Mouse (Mus musculus): ENCODE measurements at regions not wholly inside any gene's neighbourhood (a gene's known extent, or its start where the extent isn't known, plus 50 kb on each side); places are given as distances from the start of the nearest gene placed in this dataset.

DNA sequence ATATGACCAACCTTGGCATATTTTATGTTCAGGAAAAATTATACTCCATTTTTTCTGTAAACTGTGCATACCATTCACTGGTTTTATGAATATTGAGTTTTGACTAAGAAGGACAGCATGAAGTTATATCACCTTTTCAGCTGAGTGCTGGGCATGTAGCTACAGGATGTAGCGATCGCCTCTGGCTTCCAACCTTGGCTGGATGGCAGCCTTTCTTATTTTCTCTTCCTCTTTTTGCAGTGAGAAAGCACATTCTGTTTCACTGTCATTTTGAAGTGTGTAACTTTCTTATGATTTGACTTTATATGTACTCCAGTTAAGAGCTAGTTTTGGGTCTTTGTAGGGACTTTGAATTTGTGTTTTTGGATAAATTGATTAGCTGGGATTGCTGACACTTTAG is 84.5 kb upstream of the Spata16 start:
- DNase-seq (ENCODE audit: low read depth, low spot score): peak; percentile 46

DNA sequence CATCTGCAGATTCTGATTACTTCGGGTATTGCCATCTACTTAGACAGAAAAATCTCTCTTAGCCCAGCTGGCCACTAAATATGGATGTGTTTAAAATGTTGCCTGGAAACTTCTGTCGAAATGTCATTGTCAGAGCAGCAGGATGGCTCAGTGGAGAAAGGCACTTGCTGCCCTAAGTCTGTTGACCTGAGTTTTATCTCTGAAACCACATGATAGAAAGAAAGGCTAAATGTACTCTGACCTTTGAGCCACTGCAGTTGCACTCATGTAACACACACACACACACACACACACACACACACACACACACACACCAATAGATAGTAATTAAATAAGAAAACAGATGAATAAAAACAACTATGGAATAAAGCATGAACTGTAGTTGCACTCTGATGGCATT is 52.3 kb upstream of the Spata16 start:
- no peak for DNase-seq (ENCODE audit: low read depth, low spot score)

Data from A20 (cell line).